Mouse (Mus musculus) MEL (cell line): Measurements from ENCODE around the gene Zbtb22.

Source experiments
- CTCF ChIP-seq, 3 experiments: IDR thresholded peaks in 2 of 3; conservative IDR thresholded peaks in 1 of 3; 2 replicates each; pipeline ENCODE4 v1.5.1; 2011 to 2012; ENCODE audit warnings: low read length in 3 of 3, low read depth in 2 of 3, mild to moderate bottlenecking in 2 of 3, improper control_type of control experiment in 1 of 3, inconsistent platforms in 1 of 3, mixed read lengths in 1 of 3, moderate library complexity in 1 of 3; ENCODE audit not compliant: control insufficient read depth in 1 of 3, insufficient read depth in 1 of 3, poor library complexity in 1 of 3, severe bottlenecking in 1 of 3
- EP300 ChIP-seq, 2 experiments: IDR thresholded peaks; 2 replicates each; pipeline ENCODE4 v1.6.1; 2011; ENCODE audit warnings: improper control_type of control experiment in 2 of 2, low read length in 2 of 2, low read depth in 1 of 2, mild to moderate bottlenecking in 1 of 2
- ETS1 ChIP-seq: IDR thresholded peaks from 2 replicates; pipeline ENCODE4 v1.6.1; 2012; ENCODE audit warnings: low read depth, mild to moderate bottlenecking, inconsistent platforms, low read length, improper control_type of control experiment, moderate library complexity
- GABPA ChIP-seq: IDR thresholded peaks from 2 replicates; pipeline ENCODE4 v1.6.1; 2012; ENCODE audit warnings: low read depth, mild to moderate bottlenecking, inconsistent platforms, low read length, improper control_type of control experiment, moderate library complexity
- MAX ChIP-seq: IDR thresholded peaks from 2 replicates; pipeline ENCODE4 v1.6.1; 2011; ENCODE audit warnings: low read length, improper control_type of control experiment
- NELFE ChIP-seq: IDR thresholded peaks from 2 replicates; pipeline ENCODE4 v1.6.1; 2011; ENCODE audit warnings: low read depth, low read length, improper control_type of control experiment
- POLR2A ChIP-seq, 2 experiments: IDR thresholded peaks; 2 replicates each; pipeline ENCODE4 v1.6.1; 2011 to 2012; ENCODE audit warnings: low read length in 2 of 2, mild to moderate bottlenecking in 2 of 2, control low read depth in 1 of 2, improper control_type of control experiment in 1 of 2, low read depth in 1 of 2, moderate library complexity in 1 of 2; ENCODE audit not compliant: control insufficient read depth in 1 of 2, insufficient read depth in 1 of 2, poor library complexity in 1 of 2
- POLR2AphosphoS2 ChIP-seq: IDR thresholded peaks from 2 replicates; pipeline ENCODE4 v1.6.1; 2011; ENCODE audit warnings: low read length, improper control_type of control experiment
- SIN3A ChIP-seq: IDR thresholded peaks from 2 replicates; pipeline ENCODE4 v1.6.1; 2012; ENCODE audit warnings: low read length, improper control_type of control experiment, inconsistent platforms
- SMC3 ChIP-seq: IDR thresholded peaks from 2 replicates; pipeline ENCODE4 v1.6.1; 2011; ENCODE audit warnings: low read depth, low read length, improper control_type of control experiment
- TCF12 ChIP-seq: IDR thresholded peaks from 2 replicates; pipeline ENCODE4 v1.6.1; 2014; ENCODE audit warnings: low read depth, mild to moderate bottlenecking, inconsistent platforms, low read length, improper control_type of control experiment, moderate library complexity
- ZC3H11A ChIP-seq: IDR thresholded peaks from 2 replicates; pipeline ENCODE4 v1.6.1; 2012; ENCODE audit warnings: low read depth, mild to moderate bottlenecking, inconsistent platforms, low read length, improper control_type of control experiment
- ZKSCAN1 ChIP-seq: IDR thresholded peaks from 2 replicates; pipeline ENCODE4 v1.6.1; 2012; ENCODE audit warnings: low read depth, mild to moderate bottlenecking, inconsistent platforms, low read length, improper control_type of control experiment, moderate library complexity
- ZNF384 ChIP-seq: IDR thresholded peaks from 2 replicates; pipeline ENCODE4 v1.6.1; 2012; ENCODE audit warnings: low read depth, mild to moderate bottlenecking, inconsistent platforms, low read length, improper control_type of control experiment

DNA sequence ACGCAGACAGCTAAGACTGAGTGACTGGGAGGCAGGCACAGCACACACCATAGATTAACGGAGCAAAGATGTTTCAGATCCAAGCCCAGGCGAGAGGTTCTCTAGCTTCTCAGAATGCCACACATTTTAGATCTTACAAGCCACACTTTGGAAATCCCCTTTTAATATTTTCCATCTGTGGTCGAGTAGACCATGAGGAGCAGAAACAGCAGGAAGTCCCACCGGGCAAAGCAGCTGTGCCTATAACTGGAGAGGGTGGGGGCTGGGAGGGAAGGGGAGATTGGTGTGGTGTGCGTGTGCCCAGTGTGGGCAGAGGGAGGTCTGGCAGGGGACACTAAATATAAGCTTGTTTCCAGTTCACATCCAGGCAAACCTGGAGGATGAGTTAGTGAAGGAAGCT lies 41.8 kb downstream of the Zbtb22 start:
- TF ChIP-seq CTCF (IDR thresholded peaks at IDR 0.05 in 2 of 3, conservative IDR thresholded peaks at IDR 0.05 in 1 of 3; ENCODE audit: control insufficient read depth in 1 of 3, insufficient read depth in 1 of 3, low read depth in 2 of 3, low read length in 3 of 3, poor library complexity in 1 of 3, severe bottlenecking in 1 of 3) (no peak), SMC3 (no peak), ETS1 (no peak), EP300 (IDR thresholded peaks at IDR 0.05; ENCODE audit: low read depth in 1 of 2, low read length in 2 of 2) (no peak), POLR2A (IDR thresholded peaks at IDR 0.05; ENCODE audit: control insufficient read depth in 1 of 2, insufficient read depth in 1 of 2, low read depth in 1 of 2, low read length in 2 of 2, poor library complexity in 1 of 2) (no peak), ZNF384 (no peak), ZC3H11A (no peak), GABPA (no peak), NELFE (no peak), TCF12 (no peak), POLR2AphosphoS2 (no peak), ZKSCAN1 (no peak), SIN3A (no peak), MAX (no peak)
